Mouse (Mus musculus): ENCODE results near the gene Vmn1r189. TPM values are rescaled to one million over a fixed set of nuclear protein-coding genes. Genes with fewer than 3 reads are reported as not detected.
A peak's percentile ranks its signal among the peaks of the same experiment; 100 is the strongest.
"Not testable (repeated sequence)": the region's sequence is repeated elsewhere in the genome, so short reads cannot be mapped to it uniquely, and the experiment has no call there.

Vmn1r189 gene
- polyA plus RNA-seq (2015; fragmentation: Nextera tagmentation; extraction: Ambion mirVana) = not detected in 2 replicates

GRCm38 (mm10) chr13:22105724-22106123 lies at the start of gene Vmn1r189:
Gene Vmn1r189, minus strand, starts transcription at chr13:22105824.
- H3K4me3 ChIP-seq (replicated peaks); ATAC-seq (ENCODE audit: low FRiP score); H3K27ac ChIP-seq (replicated peaks); H3K4me2 ChIP-seq; H3K27me3 ChIP-seq (replicated peaks); H3K9me3 ChIP-seq (replicated peaks); H3K4me1 ChIP-seq; H3K9ac ChIP-seq (replicated peaks); H3K36me3 ChIP-seq: not testable (repeated sequence)
- 95% methylated on average over 2 of the region's 2 CpGs for WGBS

- not testable (repeated sequence) for H3K36me3 ChIP-seq; H3K9ac ChIP-seq (replicated peaks); H3K27ac ChIP-seq (replicated peaks); H3K4me2 ChIP-seq; H3K9me3 ChIP-seq (replicated peaks); H3K4me1 ChIP-seq; H3K27me3 ChIP-seq (replicated peaks); H3K4me3 ChIP-seq (replicated peaks)
- WGBS = 82% methylated on average over 5 of the region's 5 CpGs
- ATAC-seq (ENCODE audit: low FRiP score) = peak; percentile 31; the same call in 1 of the 2 replicates
These were observed 31.1 kb upstream of the Vmn1r189 start for GRCm38 (mm10) chr13:22136495-22137293.

- not testable (repeated sequence) for H3K36me3 ChIP-seq; H3K9ac ChIP-seq (replicated peaks); H3K27me3 ChIP-seq (replicated peaks); H3K9me3 ChIP-seq (replicated peaks); ATAC-seq (ENCODE audit: low FRiP score); H3K4me2 ChIP-seq; H3K27ac ChIP-seq (replicated peaks); H3K4me3 ChIP-seq (replicated peaks); H3K4me1 ChIP-seq
- 93% methylated on average over 1 of the region's 1 CpGs for WGBS
These were observed 21.5 kb downstream of the Vmn1r189 start, which contains the start of gene Vmn1r188 for GRCm38 (mm10) chr13:22084140-22084539. Gene Vmn1r188, plus strand, starts transcription at chr13:22084440.

GRCm38 (mm10) chr13:22063468-22063867 lies 42.2 kb downstream of the Vmn1r189 start:
- H3K4me2 ChIP-seq = no peak overlapping the region
- no peak for ATAC-seq (ENCODE audit: low FRiP score)
- H3K36me3 ChIP-seq = no peaks in the 10 kb centered on the region
- H3K4me1 ChIP-seq = no peaks in the 10 kb centered on the region
- H3K9ac ChIP-seq (replicated peaks) = no peak overlapping the region
- H3K9me3 ChIP-seq (replicated peaks) = no peaks in the 10 kb centered on the region
- H3K27ac ChIP-seq (replicated peaks) = no peak overlapping the region
- H3K27me3 ChIP-seq (replicated peaks) = no peaks in the 10 kb centered on the region
- WGBS = 72% methylated on average over 1 of the region's 1 CpGs
- no peak overlapping the region for H3K4me3 ChIP-seq (replicated peaks)

- Histone ChIP-seq H3K4me2 (no peak overlapping the region), H3K4me1 (no peaks in the 10 kb centered on the region)
- WGBS = 79% methylated on average over 1 of the region's 1 CpGs
These were observed 44.2 kb downstream of the Vmn1r189 start for GRCm38 (mm10) chr13:22061422-22061821.

GRCm38 (mm10) chr13:22053754-22054153 lies 51.9 kb downstream of the Vmn1r189 start:
- no peak overlapping the region for H3K4me2 ChIP-seq
- no peak overlapping the region for H3K27ac ChIP-seq (replicated peaks)
- ATAC-seq (ENCODE audit: low FRiP score) = no peak
- 98% methylated on average over 1 of the region's 1 CpGs for WGBS
- H3K27me3 ChIP-seq (replicated peaks) = no peaks in the 10 kb centered on the region
- H3K4me3 ChIP-seq (replicated peaks) = no peak overlapping the region
- H3K36me3 ChIP-seq = no peaks in the 10 kb centered on the region
- no peaks in the 10 kb centered on the region for H3K9me3 ChIP-seq (replicated peaks)
- H3K9ac ChIP-seq (replicated peaks) = no peak overlapping the region
- H3K4me1 ChIP-seq = peaks cover 4% of the 10 kb centered on the region; the same call in 1 of the 2 replicates

More at GRCm38 (mm10) chr13:22061422-22061821, 44.2 kb downstream of the Vmn1r189 start:
- Histone ChIP-seq H3K9ac (replicated peaks) (no peak overlapping the region), H3K9me3 (replicated peaks) (no peaks in the 10 kb centered on the region), H3K4me3 (replicated peaks) (no peak overlapping the region), H3K36me3 (no peaks in the 10 kb centered on the region), H3K27ac (replicated peaks) (no peak overlapping the region), H3K27me3 (replicated peaks) (no peaks in the 10 kb centered on the region)
- ATAC-seq (ENCODE audit: low FRiP score) = no peak

- H3K27ac ChIP-seq (replicated peaks) = peak overlapping the region; percentile 87
- no peaks in the 10 kb centered on the region for H3K9me3 ChIP-seq (replicated peaks)
- WGBS = 16% methylated on average over 5 of the region's 5 CpGs
- H3K9ac ChIP-seq (replicated peaks) = peak overlapping the region; percentile 63
- H3K4me1 ChIP-seq = peaks cover 4% of the 10 kb centered on the region; the same call in 1 of the 2 replicates
- H3K4me3 ChIP-seq (replicated peaks) = peak overlapping the region; percentile 50
- peak overlapping the region; percentile 61 for H3K4me2 ChIP-seq
- no peaks in the 10 kb centered on the region for H3K27me3 ChIP-seq (replicated peaks)
- peak; percentile 60; the same call in 1 of the 2 replicates for ATAC-seq (ENCODE audit: low FRiP score)
- no peaks in the 10 kb centered on the region for H3K36me3 ChIP-seq
These were observed 54.1 kb downstream of the Vmn1r189 start for GRCm38 (mm10) chr13:22051523-22051859.

- Histone ChIP-seq H3K27ac (replicated peaks) (peak overlapping the region; percentile 87), H3K9ac (replicated peaks) (peak overlapping the region; percentile 63), H3K4me3 (replicated peaks) (peak overlapping the region; percentile 50), H3K27me3 (replicated peaks) (no peaks in the 10 kb centered on the region), H3K36me3 (no peaks in the 10 kb centered on the region), H3K4me2 (peak overlapping the region; percentile 61), H3K9me3 (replicated peaks) (no peaks in the 10 kb centered on the region), H3K4me1 (peaks cover 4% of the 10 kb centered on the region; the same call in 1 of the 2 replicates)
- ATAC-seq (ENCODE audit: low FRiP score) = peak; percentile 96
- WGBS = under 1% methylated on average over 51 of the region's 52 CpGs
These were observed 54.8 kb downstream of the Vmn1r189 start for GRCm38 (mm10) chr13:22050591-22051522.

Small RNA genes lying within 50 kb of the gene (microRNA-seq; reads per million reads assigned to microRNA genes)
- not detected for gene Gm26300

Other genes with a start within 250 kb of the Vmn1r189 start
- 10.3 and 11.5 TPM in 2 replicates for gene Zfp184, start 160.7 kb downstream of the Vmn1r189 start, polyA plus RNA-seq (2015; fragmentation: Nextera tagmentation; extraction: Ambion mirVana)
- 0.11 TPM in 1 of 2 replicates, not detected in the other for gene Pom121l2, start 124.6 kb downstream of the Vmn1r189 start, polyA plus RNA-seq (2015; fragmentation: Nextera tagmentation; extraction: Ambion mirVana)
- 0.09 and 167 TPM in 2 replicates for gene Prss16, start 96.1 kb downstream of the Vmn1r189 start, polyA plus RNA-seq (2015; fragmentation: Nextera tagmentation; extraction: Ambion mirVana)
- gene Hist1h2ah, start 70.3 kb downstream of the Vmn1r189 start, polyA plus RNA-seq (2015; fragmentation: Nextera tagmentation; extraction: Ambion mirVana) = 4.5 TPM in 1 of 2 replicates, not detected in the other
- gene Hist1h2bk, start 70.0 kb downstream of the Vmn1r189 start, polyA plus RNA-seq (2015; fragmentation: Nextera tagmentation; extraction: Ambion mirVana) = 0.97 and 2.2 TPM in 2 replicates
- gene Hist1h4i, start 64.5 kb downstream of the Vmn1r189 start, polyA plus RNA-seq (2015; fragmentation: Nextera tagmentation; extraction: Ambion mirVana) = 4.8 and 8.5 TPM in 2 replicates
- 3.0 and 13.9 TPM in 2 replicates for gene Hist1h2ag, start 62.9 kb downstream of the Vmn1r189 start, polyA plus RNA-seq (2015; fragmentation: Nextera tagmentation; extraction: Ambion mirVana)
- 2.0 and 7.2 TPM in 2 replicates for gene Hist1h2bj, start 62.6 kb downstream of the Vmn1r189 start, polyA plus RNA-seq (2015; fragmentation: Nextera tagmentation; extraction: Ambion mirVana)
- gene Vmn1r188, start 21.4 kb downstream of the Vmn1r189 start, polyA plus RNA-seq (2015; fragmentation: Nextera tagmentation; extraction: Ambion mirVana) = not detected in 2 replicates
- not detected in 2 replicates for gene Vmn1r191, start 78.1 kb upstream of the Vmn1r189 start, polyA plus RNA-seq (2015; fragmentation: Nextera tagmentation; extraction: Ambion mirVana)
- not detected in 2 replicates for gene Vmn1r192, start 85.3 kb upstream of the Vmn1r189 start, polyA plus RNA-seq (2015; fragmentation: Nextera tagmentation; extraction: Ambion mirVana)
- not detected in 2 replicates for gene Vmn1r193, start 117.3 kb upstream of the Vmn1r189 start, polyA plus RNA-seq (2015; fragmentation: Nextera tagmentation; extraction: Ambion mirVana)
- gene Vmn1r194, start 138.4 kb upstream of the Vmn1r189 start, polyA plus RNA-seq (2015; fragmentation: Nextera tagmentation; extraction: Ambion mirVana) = not detected in 2 replicates
- not detected in 2 replicates for gene Vmn1r195, start 164.7 kb upstream of the Vmn1r189 start, polyA plus RNA-seq (2015; fragmentation: Nextera tagmentation; extraction: Ambion mirVana)
- gene Vmn1r196, start 184.1 kb upstream of the Vmn1r189 start, polyA plus RNA-seq (2015; fragmentation: Nextera tagmentation; extraction: Ambion mirVana) = not detected in 2 replicates
- gene Vmn1r197, start 218.8 kb upstream of the Vmn1r189 start, polyA plus RNA-seq (2015; fragmentation: Nextera tagmentation; extraction: Ambion mirVana) = not detected in 2 replicates
- not detected in 2 replicates for gene Vmn1r198, start 244.5 kb upstream of the Vmn1r189 start, polyA plus RNA-seq (2015; fragmentation: Nextera tagmentation; extraction: Ambion mirVana)